ENCODE assay signal across 7 mouse cellular contexts in genomic region chr17:56672941-56673646, GRCm38 (mm10). TPM values are rescaled to one million over a fixed set of nuclear protein-coding genes. Genes with fewer than 3 reads are reported as not detected.
A peak's percentile ranks its signal among the peaks of the same experiment; 100 is the strongest.
DNase-seq lines count a peak whose midpoint lies in the region; ATAC-seq lines count a peak whose summit lies in the region.

Ranbp3 (plus strand) TSS chr17:56673294.

- peak within 1 kb of the TSS; percentile 89 for H3K27ac ChIP-seq in intestine, embryonic 15.5 days
- peak within 1 kb of the TSS; percentile 97 for H3K27ac ChIP-seq in midbrain, embryonic 10.5 days (replicated peaks)

- WGBS in intestine, embryonic 15.5 days: under 1% methylated on average over 57 of the region's 66 CpGs
- under 1% methylated on average over 57 of the region's 66 CpGs for WGBS in midbrain, embryonic 10.5 days

- H3K36me3 ChIP-seq in intestine, embryonic 15.5 days: peaks cover 12% of the 10 kb centered on the region; the same call in 1 of the 2 replicates
- peaks cover 36% of the 10 kb centered on the region for H3K36me3 ChIP-seq in midbrain, embryonic 10.5 days

- peaks cover 25% of the 10 kb centered on the region for H3K4me1 ChIP-seq in intestine, embryonic 15.5 days (replicated peaks)
- peaks cover 49% of the 10 kb centered on the region for H3K4me1 ChIP-seq in midbrain, embryonic 10.5 days

- no peaks in the 10 kb centered on the region for H3K27me3 ChIP-seq in intestine, embryonic 15.5 days (replicated peaks)
- H3K27me3 ChIP-seq in midbrain, embryonic 10.5 days (ENCODE audit: low read depth, poor library complexity, severe bottlenecking): peaks cover 12% of the 10 kb centered on the region

- peak; percentile 100 for DNase-seq in adrenal gland, adult 2 months
- DNase-seq in embryo, embryonic 11.5 days (ENCODE audit: low read depth, low spot score): peak; percentile 99
- peak; percentile 96 to 99 for DNase-seq in gastrocnemius, postnatal 36 days
- DNase-seq in left cerebral cortex, postnatal 25 days (ENCODE audit: low spot score in 2 of 2): peak; percentile 99 to 100
- DNase-seq in midbrain, embryonic 10.5 days (ENCODE audit: low spot score): peak; percentile 100
- DNase-seq in right cerebral cortex, postnatal 4 days: peak; percentile 99

- H3K4me2 ChIP-seq in intestine, embryonic 15.5 days (replicated peaks): peak within 1 kb of the TSS; percentile 71

- ATAC-seq in intestine, embryonic 15.5 days: peak; percentile 96

- peak within 1 kb of the TSS; percentile 99 for H3K9ac ChIP-seq in intestine, embryonic 15.5 days

- H3K9me3 ChIP-seq in intestine, embryonic 15.5 days: no peaks in the 10 kb centered on the region
- H3K9me3 ChIP-seq in midbrain, embryonic 10.5 days (replicated peaks): no peaks in the 10 kb centered on the region

- H3K4me3 ChIP-seq in intestine, embryonic 15.5 days (replicated peaks): peak within 1 kb of the TSS; percentile 76
- peak within 1 kb of the TSS; percentile 90 for H3K4me3 ChIP-seq in midbrain, embryonic 10.5 days

- intact Hi-C loops in gastrocnemius, postnatal 36 days (cut with DNase I): no loop called here
- intact Hi-C loops in left cerebral cortex, postnatal 25 days (cut with DNase I): loop anchor here (2.0 to 5.0 kb wide), 2 partner anchors 61 to 88 kb away; partner anchors contain the start of genes Rpl36, Safb and Safb2

RNA-seq across cellular contexts. Expression of gene Ranbp3, which starts in this region (rescaled TPM):
- 10 to 100 TPM; 64.3 to 77.8 TPM for total RNA-seq in adrenal gland, adult 2 months (2021)
- 82.4 and 97.1 TPM in 2 replicates for polyA plus RNA-seq in adrenal gland, adult 2 months (2012; rRNA removed)
- total RNA-seq in gastrocnemius, postnatal 36 days (2021): 10 to 100 TPM; 37.0 to 37.1 TPM
- polyA plus RNA-seq in intestine, embryonic 15.5 days (2015; fragmentation: Nextera tagmentation; extraction: Ambion mirVana): 73.5 and 76.2 TPM in 2 replicates
- 10 to 100 TPM; 88.4 to 91.3 TPM for total RNA-seq in left cerebral cortex, postnatal 25 days (2021)
- 140 and 145 TPM in 2 replicates for polyA plus RNA-seq in midbrain, embryonic 10.5 days (2016; fragmentation: Nextera tagmentation; extraction: Ambion mirVana)

Comparison
In these comparisons a context has a peak if more than half of its experiments do, and no peak if none do; other contexts are left out.
1. Peak in every context shown above with its lines: DNase-seq, ATAC-seq, H3K4me3 ChIP-seq and H3K27ac ChIP-seq.